Mouse (Mus musculus): ENCODE data around the gene Rab38.

The Rab38 gene

DNA sequence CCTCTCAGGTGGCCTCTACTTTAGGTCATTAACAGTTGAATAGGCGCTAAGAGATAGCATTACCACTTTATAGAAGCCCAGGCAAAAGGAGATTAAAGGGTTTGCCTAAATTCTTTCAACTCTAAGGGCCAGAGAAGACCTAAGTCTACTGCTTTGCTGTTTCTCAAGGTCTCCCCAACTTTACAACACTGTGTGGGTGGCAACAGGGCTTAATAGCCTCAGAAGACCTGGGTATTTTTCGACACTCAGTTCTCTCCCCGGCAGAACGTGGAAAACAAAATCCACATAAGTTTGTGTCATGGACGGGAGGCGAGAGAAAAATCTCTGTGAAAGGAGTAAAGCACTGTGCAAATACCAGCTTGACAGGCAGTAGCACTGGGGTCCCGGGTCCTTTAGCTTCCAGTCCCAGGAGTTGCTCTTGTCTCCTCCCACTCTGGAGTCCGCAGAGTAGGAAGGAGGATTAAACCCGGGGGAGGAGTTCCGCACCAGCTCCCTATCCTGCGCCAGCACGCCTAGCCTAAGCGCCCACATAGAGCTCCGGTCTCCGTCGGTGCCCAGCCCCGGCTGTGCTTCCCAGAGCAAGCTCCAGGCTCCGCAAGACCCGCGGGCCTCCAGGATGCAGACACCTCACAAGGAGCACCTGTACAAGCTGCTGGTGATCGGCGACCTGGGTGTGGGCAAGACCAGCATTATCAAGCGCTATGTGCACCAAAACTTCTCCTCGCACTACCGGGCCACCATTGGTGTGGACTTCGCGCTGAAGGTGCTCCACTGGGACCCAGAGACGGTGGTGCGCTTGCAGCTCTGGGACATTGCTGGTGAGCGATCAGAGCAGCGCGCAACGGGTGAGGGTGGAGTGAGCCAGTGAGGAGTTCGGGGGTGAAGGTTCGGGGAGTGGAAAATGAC is at the start of gene Rab38:
Gene Rab38, plus strand, starts transcription at position 488 of the 906 bp plus-strand sequence.
- DNase-seq (ENCODE audit: low spot score), result peak; percentile 16

DNA sequence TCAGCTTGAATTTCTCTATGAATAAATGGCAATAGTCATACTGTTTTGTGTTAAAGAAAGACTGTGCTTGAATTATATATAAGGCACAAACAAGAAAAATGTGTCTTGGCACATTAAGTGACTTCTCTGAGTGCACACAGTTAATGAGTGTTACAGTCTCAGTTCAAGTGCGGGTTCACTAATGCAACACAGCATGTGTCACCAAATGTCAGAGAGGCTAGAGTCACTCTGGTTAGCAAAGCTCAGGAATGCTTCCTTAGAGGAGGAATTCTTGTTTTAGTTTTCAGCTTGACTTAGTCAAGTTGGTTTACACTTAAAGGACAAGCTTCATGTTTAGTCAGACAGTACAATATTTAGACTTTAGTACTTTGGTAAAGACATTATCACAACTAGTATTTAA is 35.5 kb upstream of the Rab38 start:
- DNase-seq (ENCODE audit: low spot score), result no peak

DNA sequence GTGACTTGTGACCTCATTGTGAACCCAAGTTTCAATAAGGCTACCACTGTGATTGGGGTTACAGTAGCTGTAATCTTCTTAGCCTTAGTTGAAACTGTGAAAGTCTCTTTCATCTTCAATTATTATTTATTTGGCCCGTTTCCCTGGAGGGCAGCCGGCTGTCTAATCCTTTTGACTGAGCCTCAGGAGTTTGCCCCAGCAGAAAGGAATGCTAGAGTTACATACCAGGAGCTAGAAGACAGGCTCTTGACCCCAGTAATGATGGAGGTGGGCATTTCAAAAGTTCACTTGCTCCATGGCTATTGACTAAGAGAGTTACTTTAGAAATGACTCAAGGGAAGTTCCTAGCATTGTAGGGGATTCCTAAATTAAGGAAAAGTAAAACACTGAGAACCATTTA is 34.3 kb upstream of the Rab38 start:
- DNase-seq (ENCODE audit: low spot score), result no peak

DNA sequence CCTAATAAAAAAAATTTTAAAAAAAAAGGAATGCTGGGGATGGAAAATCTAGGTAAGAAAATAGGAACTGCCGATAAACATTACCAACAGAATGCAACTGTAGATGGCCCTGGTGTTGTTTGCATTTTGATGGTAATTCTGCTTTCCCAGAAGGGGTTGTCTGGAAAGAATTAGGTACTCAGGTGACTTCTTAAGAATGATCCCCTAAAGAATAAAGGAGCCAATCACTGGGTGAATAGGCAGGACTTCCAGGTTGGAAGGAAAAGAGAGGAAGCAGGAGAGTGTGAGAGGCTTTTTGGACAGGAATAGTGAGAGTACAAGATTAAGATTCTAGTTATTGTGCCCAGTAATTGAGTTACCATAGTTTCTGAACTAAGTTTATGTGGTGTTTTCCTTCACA is 24.8 kb upstream of the Rab38 start:
- no peak for DNase-seq (ENCODE audit: low spot score)

DNA sequence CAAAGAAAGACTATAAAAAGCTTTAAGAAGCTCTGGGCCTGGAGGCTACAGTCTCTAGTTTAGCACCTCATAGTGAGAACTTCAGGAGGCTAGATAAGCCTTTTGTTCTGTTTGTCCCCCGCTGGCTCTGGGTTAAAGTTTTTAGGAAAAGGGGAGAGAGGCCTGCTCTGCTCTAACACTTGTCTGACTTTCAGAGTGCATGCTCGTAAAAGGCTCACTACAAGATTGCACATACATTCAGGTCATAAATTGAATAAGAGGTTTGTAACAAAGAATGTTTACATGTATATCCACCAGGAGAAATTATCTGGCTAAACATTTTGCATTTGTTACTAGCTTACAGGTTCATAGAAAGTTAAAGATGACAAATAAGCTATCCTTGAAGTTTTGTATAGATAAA is 23.6 kb upstream of the Rab38 start:
- no peak for DNase-seq (ENCODE audit: low spot score)

DNA sequence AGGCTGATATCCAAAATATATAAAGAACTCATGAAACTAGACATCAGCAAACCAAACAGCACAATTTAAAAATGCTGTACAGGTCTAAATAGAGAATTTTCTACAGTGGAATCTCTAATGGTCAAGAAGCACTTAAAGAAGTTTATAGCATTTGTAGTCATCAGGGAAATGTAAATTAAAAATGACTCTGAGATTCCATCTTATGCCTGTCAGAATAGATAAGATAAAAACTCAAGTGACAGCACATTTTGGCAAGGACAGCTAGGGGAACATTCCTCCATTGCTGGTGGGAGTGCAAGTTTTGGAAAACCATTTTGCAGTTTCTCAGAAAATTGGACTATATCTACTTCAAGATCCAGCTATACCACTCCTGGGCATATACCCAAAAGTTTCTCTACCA is 8.3 kb upstream of the Rab38 start:
- DNase-seq (ENCODE audit: low spot score), result no peak

DNA sequence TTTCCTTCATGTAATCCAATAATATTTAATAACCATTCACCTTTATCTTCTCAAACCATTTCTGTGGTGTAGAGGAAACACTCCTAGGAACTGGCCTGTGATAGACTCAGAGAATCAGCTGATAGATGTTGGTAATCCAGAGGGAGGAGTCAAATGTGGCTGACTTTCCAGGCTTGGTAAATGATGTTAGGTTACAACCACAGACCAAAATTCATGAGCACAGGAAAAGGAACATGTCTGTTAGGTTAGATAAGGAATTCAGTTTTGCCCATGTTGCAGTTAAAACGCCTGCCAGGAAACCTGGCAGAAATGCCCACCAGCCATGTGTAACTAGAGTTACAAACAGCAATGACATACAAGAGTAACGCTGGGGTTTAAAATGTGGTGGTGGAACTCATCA is 6.2 kb upstream of the Rab38 start:
- no peak for DNase-seq (ENCODE audit: low spot score)

DNA sequence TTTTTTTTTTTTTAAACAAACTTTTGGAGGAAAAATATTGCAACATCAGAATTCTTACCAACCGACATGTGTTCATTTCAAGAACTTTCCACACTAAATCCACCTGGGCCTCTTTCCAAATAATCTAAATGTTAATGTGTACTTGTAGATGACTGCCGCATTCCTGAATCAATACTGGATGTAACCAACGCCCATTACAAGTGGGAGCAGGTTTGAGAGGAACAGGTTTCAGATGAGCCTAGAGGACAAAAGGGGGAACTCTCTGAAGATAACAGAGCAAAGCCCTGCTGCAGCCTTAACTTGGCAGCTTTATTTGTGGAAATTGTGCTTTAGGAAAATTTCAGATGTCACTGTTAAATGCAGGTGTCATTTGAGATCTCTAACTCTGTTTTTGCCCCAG is 4.3 kb upstream of the Rab38 start:
- no peak for DNase-seq (ENCODE audit: low spot score)

DNA sequence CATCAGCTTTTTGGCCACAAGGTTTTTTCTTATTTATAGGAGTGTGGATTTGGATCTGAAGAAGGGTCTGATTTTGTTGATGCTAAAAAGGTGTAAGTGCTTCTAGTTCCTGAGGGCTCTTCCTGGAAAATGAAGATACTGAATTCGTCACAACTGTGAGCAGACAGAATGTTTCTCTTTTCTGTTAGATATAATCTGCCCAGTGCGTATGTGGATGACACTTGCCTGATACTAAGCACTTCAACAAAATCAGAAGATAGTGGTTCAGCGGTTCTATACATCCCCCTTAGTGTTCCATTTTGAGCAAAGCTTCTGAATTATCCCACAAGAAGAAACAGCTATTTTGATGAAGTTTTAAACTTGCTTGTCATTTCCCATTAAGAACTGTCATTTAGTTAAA is 2.6 kb upstream of the Rab38 start:
- DNase-seq (ENCODE audit: low spot score), result no peak

DNA sequence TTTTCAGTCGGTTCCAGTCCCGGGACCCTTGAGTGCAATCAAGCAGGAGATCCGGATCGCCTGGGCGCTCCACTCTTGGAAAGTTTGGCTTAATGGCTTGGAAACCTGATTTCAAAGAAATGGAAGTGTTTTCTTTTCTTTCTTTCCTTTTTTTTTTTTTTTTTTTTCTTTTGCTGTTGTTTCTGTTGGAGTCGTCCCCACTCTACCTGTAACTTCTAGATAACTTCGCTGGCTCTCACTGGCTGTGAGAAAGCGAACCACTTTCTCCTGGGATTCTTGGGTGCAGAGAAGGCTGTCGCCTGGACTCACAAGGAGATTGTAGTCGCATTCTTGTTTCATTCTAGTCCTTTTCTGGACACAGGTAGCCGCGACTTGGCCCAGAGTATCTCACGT is 615 bp downstream of the Rab38 start:
- no peak for DNase-seq (ENCODE audit: low spot score)

DNA sequence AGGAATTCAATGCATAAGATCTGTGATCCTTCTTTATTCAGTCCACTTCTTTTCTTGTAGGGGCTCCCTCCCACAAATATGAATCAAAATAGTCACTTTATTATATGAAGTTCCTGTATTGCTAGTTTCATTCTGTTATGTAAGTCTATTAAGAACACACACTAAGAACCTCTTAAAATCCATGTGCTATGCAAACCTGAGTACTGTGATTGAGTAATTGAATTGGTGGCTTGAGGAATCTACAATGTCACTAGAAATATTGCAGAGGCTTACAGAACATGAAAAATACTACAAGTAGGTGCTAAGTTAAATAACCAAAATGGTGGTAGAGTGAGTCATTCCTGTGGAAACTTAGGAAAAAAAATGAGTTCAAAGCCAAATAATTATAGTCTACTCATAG is 10.2 kb downstream of the Rab38 start:
- no peak for DNase-seq (ENCODE audit: low spot score)

DNA sequence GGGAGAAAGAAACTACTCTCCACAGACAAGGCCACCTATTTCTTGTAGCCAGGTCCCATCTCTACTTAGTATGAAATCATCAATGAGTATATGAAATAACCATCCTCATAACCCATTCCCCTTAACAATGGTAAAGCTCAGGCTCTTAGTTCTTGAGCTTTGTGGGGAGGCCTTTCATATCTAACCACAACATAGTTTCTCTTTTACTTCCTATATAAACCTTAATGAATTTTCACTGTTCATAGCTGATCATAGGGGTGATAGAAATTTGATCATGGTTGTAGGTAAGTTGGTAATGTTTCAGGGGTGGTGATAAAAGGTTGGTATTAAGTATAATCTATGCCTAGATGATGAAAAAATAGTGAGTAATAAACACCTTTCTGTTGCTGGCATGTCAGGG is 12.6 kb downstream of the Rab38 start:
- DNase-seq (ENCODE audit: low spot score), result no peak

DNA sequence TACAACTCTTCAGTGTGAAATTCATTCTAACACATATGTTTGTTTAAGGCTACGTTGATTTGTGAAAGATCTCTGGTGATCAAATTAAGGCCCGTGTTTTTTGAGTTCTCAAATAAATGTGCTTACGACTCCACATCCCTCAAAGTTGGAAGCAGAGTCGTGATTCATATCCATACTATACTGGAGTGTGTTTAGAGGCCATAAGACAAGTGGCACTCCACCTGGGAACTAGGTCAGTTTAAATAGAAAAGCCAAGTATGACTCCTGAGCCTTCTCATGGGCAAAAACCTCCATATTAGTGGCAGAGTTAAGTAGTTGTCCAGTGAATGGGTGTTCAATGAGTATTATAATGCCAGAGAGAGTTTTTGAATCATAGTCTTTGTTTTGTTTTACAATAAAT is 13.4 kb downstream of the Rab38 start:
- no peak for DNase-seq (ENCODE audit: low spot score)

DNA sequence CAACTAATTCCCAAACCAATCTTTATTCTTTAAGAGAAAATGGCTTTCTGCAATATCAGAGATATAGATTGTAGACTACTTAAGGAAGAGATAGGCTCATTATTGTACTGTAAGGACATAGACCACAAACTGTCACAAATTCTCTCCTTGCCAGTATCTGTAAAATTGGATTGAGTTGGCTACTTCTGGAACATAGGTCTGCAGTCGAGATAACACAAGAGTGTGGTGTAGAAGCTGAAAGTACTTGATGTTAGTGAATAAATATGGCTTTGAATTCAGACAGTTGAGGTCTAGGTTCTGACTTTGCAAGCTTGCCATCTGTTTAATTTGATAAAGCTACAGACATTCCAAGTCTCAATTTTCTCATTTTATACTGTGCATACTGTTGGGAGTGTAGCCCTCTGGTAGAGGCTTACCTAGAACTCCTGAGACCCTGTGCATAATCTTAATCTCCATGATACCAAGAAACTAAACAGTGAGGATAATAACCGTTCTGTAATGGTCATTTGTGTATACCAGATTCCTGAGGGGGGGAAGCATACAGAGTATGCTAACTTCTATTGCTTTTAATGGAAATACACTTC is 15.3 kb downstream of the Rab38 start:
- no peak for DNase-seq (ENCODE audit: low spot score)

DNA sequence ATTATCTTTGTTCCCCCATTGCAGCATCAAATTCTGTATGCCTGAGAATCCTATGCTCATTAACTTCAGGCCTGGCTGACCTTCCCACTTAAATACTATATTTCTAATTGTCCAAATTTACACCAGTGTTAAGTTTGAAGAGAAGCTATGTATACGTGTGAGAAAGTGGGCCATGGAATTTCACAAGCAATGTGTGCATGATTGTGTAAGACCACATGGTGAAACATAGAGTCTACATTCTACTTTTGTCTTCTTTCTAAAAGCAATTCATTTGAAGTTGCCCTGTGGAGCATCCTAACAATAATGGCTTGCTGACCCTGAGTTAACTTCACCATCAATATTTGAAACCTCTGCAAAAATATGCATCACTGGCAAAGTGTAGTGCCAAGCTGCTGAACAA is 23.2 kb downstream of the Rab38 start:
- no peak for DNase-seq (ENCODE audit: low spot score)

DNA sequence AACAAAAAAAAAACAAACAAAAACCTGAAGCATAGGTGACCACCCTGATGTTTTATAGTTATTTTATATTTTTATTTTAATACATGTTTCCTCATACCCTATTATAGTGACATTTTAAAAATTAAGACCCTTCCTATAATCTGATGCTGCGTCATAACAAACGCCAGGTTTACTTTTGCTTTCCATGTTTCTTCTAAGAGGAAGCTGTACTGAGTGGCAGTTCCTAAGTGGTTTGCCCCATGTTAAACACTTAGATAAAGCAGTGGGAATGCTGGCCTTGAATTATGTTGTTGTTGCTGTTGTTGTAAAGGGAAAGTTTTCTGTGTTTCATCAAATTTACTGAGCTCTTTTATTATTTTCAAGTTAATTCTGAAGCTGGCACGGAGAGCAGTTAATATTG is 27.8 kb downstream of the Rab38 start:
- DNase-seq (ENCODE audit: low spot score), result no peak

DNA sequence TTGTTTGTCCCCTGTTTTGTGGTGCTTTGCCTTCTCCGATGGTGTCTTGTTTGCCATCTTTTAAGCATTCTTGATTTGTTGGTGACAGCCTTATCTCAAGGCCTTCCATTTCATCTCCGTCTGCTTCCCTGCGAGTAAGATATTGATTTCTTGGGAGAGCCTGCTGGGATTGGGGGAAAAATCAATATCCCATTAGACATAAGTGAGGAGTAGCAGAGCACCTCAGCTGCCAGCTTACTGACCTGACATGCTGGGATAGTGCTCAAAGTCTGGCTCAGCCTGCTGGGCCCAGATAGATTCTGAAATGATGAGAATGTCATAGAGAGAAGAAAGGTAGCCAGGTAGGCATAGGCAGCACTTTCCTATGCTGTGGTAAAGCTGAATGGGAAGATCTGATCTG is 37.7 kb downstream of the Rab38 start:
- no peak for DNase-seq (ENCODE audit: low spot score)

DNA sequence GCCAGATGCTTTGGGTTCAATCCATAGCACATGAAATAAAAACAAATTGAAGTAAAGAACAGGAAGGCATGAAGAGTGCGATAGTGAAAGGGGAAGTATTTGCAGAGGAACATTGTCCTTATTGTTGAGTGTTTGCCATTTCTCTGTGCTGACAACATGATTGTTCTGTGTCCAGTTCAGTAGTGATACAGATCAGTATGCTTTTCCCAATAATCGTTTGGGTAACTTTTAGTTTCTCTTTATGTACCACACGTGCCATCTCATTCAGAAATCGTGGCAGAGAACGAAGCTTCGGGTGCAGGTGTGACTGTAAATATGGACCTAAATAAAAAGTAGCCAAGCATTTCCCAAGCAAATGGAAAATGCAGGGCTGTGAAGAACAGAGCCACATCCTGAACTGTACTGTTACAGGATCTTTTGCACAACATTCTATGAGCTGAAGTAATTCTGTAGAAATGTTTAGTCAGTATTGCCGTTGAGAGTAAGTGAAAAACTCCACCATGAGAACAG is 52.1 kb downstream of the Rab38 start:
- DNase-seq (ENCODE audit: low spot score), result no peak

DNA sequence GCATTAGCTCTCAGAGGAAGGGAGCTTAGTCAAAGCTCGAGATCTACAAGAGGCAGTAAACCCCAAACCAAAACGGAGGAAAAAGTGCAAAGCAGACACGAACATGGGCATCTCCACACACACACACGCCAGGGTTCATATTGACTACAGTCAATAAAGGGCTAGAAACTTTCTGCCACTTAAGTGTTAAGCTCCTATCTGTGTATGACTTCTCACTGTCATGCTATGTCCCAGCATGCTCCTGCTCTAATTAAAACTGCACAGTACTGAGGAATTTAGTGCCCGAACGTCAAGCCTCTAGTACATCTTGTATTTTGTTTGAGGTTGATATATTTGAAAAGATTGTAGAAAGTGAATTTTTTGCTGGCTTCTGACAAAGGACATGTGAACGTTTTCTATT is 52.6 kb downstream of the Rab38 start:
- no peak for DNase-seq (ENCODE audit: low spot score)

DNA sequence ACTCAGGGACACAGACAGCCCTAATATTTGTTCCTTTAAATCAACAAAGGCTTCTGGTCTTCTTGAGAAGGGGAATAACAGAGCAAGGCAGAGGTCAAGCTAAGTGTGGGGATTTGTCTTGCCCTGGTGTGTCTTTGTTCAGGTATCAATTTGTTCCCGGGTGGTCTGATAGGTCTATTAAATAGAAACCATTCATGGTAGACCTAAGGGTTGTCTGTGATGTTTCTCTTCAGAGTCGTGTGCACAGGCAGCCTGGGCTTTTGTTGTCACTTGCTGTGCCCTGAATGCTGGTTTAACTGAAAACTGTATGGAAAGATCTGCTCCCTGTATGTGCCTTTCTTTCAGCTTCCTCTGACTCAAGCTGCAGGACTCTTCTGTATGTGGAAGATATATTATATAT is 60.9 kb downstream of the Rab38 start:
- no peak for DNase-seq (ENCODE audit: low spot score)

DNA sequence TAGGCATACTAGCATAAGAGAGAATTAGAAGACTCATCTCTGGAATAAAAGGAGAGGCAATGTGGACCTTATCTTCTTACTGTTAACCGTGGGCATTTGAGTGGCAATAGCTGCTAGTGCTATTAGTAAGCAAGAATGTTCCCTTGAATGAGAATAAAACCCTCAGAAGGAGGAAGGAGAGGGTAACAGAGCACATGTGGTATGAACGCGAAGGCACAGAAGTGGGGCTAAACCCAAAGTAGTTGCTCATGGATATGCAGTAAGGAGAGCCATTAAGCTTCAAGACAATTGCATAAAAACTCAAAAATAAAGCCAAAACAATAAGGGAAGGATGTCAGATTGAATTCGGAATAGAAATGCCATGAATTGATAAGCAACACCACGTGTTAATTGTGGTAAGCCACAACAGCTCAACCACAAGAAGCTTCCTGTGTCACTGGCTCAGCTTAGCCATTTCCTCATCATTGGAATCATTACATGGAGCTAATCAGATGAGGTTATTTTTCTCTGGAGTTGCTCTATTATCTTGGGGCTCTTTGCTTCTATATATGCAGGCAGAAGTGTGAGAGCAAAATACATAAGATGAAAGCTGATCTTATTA is 72.2 kb downstream of the Rab38 start:
- no peak for DNase-seq (ENCODE audit: low spot score)

DNA sequence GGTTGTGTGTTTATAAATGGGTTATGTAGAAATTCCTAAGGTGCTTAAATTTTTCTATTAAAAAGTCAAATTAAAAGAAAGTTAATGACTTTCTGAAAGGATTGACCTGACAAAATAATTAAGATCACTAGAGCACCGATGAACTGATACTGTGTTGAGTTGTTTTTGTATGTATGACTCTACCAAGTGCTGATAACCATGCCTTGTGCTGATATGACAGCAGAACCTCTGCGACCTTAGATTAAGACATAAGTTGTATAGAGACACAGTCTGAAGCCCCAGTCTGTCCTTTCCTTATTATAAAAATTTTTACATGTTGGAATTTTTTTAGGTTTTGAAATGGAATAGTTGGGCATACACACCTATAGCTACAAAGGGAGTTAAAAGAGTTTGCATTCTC is 79.7 kb downstream of the Rab38 start:
- no peak for DNase-seq (ENCODE audit: low spot score)

DNA sequence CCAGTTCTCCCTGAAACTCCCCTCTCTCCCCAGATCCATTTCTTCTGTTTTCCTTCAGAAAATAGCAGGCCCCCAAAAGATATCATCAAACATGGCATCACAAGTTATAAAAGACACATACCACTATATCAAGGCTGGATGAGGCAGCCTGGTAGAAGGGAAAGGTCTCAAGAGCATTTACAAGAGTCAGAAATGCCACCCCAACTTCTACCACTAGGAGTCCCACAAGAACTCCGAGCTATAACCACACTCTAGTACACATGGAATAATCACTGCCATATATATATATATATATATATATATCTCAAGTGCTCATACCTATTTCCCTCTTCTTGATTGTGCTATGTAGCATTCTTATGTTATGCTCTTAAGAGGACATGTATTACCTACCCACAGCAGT is 92.4 kb downstream of the Rab38 start:
- no peak for DNase-seq (ENCODE audit: low spot score)
